Mouse (Mus musculus) ovary, postnatal 36 days (tissue): ENCODE data around the gene Pum2.

Experiments
- DNase-seq: peaks from one replicate; pipeline ENCODE4 v3.0.0; 2022; ENCODE audit warnings: low spot score, mixed read lengths

Gene Pum2

GRCm38 (mm10) chr12:8761058-8761457, 87.1 kb downstream of the Pum2 start:
- no peak for DNase-seq

- no peak for DNase-seq
Observed at GRCm38 (mm10) chr12:8762667-8763066, 88.7 kb downstream of the Pum2 start.

- DNase-seq = no peak
Observed at GRCm38 (mm10) chr12:8764221-8764930, 90.4 kb downstream of the Pum2 start.

- DNase-seq = peak; percentile 85
Observed at GRCm38 (mm10) chr12:8770946-8771843, 97.3 kb downstream of the Pum2 start, which contains the start of gene Sdc1. Gene Sdc1, plus strand, starts transcription at chr12:8771323.

GRCm38 (mm10) chr12:8771844-8772380, 98.0 kb downstream of the Pum2 start:
- DNase-seq = peak; percentile 44

- peak; percentile 75 for DNase-seq
Observed at GRCm38 (mm10) chr12:8772451-8773143, 98.7 kb downstream of the Pum2 start.

GRCm38 (mm10) chr12:8773336-8773735, 99.4 kb downstream of the Pum2 start:
- DNase-seq = no peak

GRCm38 (mm10) chr12:8774183-8774582, 100.2 kb downstream of the Pum2 start:
- DNase-seq = no peak

- DNase-seq = no peak
Observed at GRCm38 (mm10) chr12:8776206-8776605, 102.3 kb downstream of the Pum2 start.

GRCm38 (mm10) chr12:8776741-8777140, 102.8 kb downstream of the Pum2 start:
- no peak for DNase-seq

- no peak for DNase-seq
Observed at GRCm38 (mm10) chr12:8778106-8778505, 104.2 kb downstream of the Pum2 start.

GRCm38 (mm10) chr12:8779851-8780250, 105.9 kb downstream of the Pum2 start:
- DNase-seq = no peak

GRCm38 (mm10) chr12:8781121-8781520, 107.2 kb downstream of the Pum2 start:
- DNase-seq = no peak

- DNase-seq = peak; percentile 80
Observed at GRCm38 (mm10) chr12:8781681-8782378, 107.9 kb downstream of the Pum2 start.

GRCm38 (mm10) chr12:8782565-8782964, 108.6 kb downstream of the Pum2 start:
- no peak for DNase-seq

GRCm38 (mm10) chr12:8784189-8784588, 110.3 kb downstream of the Pum2 start:
- DNase-seq = peak; percentile 40

GRCm38 (mm10) chr12:8786476-8786875, 112.5 kb downstream of the Pum2 start:
- no peak for DNase-seq

GRCm38 (mm10) chr12:8786984-8787730, 113.2 kb downstream of the Pum2 start:
- no peak for DNase-seq

- DNase-seq = no peak
Observed at GRCm38 (mm10) chr12:8788469-8788868, 114.5 kb downstream of the Pum2 start.

GRCm38 (mm10) chr12:8790615-8791014, 116.7 kb downstream of the Pum2 start:
- DNase-seq = no peak
